Mouse (Mus musculus) stomach, embryonic 14.5 days (tissue): ENCODE data around the gene Cwh43. TPM values are rescaled to one million over a fixed set of nuclear protein-coding genes. Genes with fewer than 3 reads are reported as not detected.
"Not testable (repeated sequence)": the region's sequence is repeated elsewhere in the genome, so short reads cannot be mapped to it uniquely, and the experiment has no call there.

Experiments
- ATAC-seq: fragments of 200-750 bp; cut with Nextera tagmentation; 2 replicates; pipeline ENCODE4 v1.8.0; 2017; ENCODE audit warnings: low read depth, moderate TSS enrichment; ENCODE audit not compliant: insufficient number of reproducible peaks, insufficient read depth, low FRiP score
- H3K27ac ChIP-seq: fragments of 300-500 bp; sonication (generic); 2 replicates; pipeline ENCODE4 v1.5.1; 2014; ENCODE audit warnings: mild to moderate bottlenecking, low read length, moderate library complexity, mixed read lengths
- H3K27me3 ChIP-seq: fragments of 300-500 bp; sonication (generic); 2 replicates; pipeline ENCODE4 v1.6.1; 2014; ENCODE audit warnings: low read length, control low read depth, mixed read lengths; ENCODE audit not compliant: control insufficient read depth, insufficient read depth
- H3K36me3 ChIP-seq: fragments of 300-500 bp; sonication (generic); 2 replicates; pipeline ENCODE4 v1.6.1; 2014; ENCODE audit warnings: mild to moderate bottlenecking, control low read depth, low read length, moderate library complexity, mixed read lengths; ENCODE audit not compliant: control insufficient read depth, insufficient read depth
- H3K4me1 ChIP-seq: fragments of 300-500 bp; sonication (generic); 2 replicates; pipeline ENCODE4 v1.6.1; 2014; ENCODE audit warnings: low read length, control low read depth, mixed read lengths; ENCODE audit not compliant: control insufficient read depth, insufficient read depth
- H3K4me2 ChIP-seq: fragments of 300-500 bp; sonication (generic); replicated peaks from 2 replicates; pipeline ENCODE4 v1.6.1; 2014; ENCODE audit warnings: low read depth, low read length, control low read depth
- H3K4me3 ChIP-seq: fragments of 300-500 bp; sonication (generic); 2 replicates; pipeline ENCODE4 v1.5.1; 2014; ENCODE audit warnings: low read depth, low read length, control low read depth
- H3K9ac ChIP-seq: fragments of 300-500 bp; sonication (generic); replicated peaks from 2 replicates; pipeline ENCODE4 v1.6.1; 2014; ENCODE audit warnings: low read depth, mild to moderate bottlenecking, control low read depth, low read length, moderate library complexity, mixed read lengths
- H3K9me3 ChIP-seq: fragments of 300-500 bp; sonication (generic); 2 replicates; pipeline ENCODE4 v1.6.1; 2016; ENCODE audit warnings: low read depth, low read length, control low read depth; ENCODE audit not compliant: control insufficient read depth
- WGBS: fragments of 180-500 bp; shearing (Covaris S2); extraction: QIAGEN DNeasy Blood & Tissue Kit; methylation state at CpG from one replicate; pipeline ENCODE4 v1.1.7; 2014; 5-methylcytosine and 5-hydroxymethylcytosine counted together
- polyA plus RNA-seq: library from polyadenylated mRNA; unstranded; fragments of >200 nt; fragmentation: Nextera tagmentation; extraction: Ambion mirVana; gene quantifications from 2 replicates; pipeline ENCODE4 v1.2.1, GENCODE M21; 2014

Cwh43 gene
- polyA plus RNA-seq, 1 experiment from 2014 or later, result not detected

GRCm38 (mm10) chr5:73480700-73481099, 74.8 kb downstream of the Cwh43 start, which contains the start of gene Dcun1d4:
Gene Dcun1d4, plus strand, starts transcription at chr5:73481000.
- H3K9ac ChIP-seq, result no peak within 1 kb of the TSS
- H3K27me3 ChIP-seq, result no peaks in the 10 kb centered on the region
- no peaks in the 10 kb centered on the region for H3K9me3 ChIP-seq
- H3K36me3 ChIP-seq, result no peaks in the 10 kb centered on the region
- 81% methylated on average over 7 of the region's 7 CpGs for WGBS
- no peak within 1 kb of the TSS for H3K27ac ChIP-seq
- no peaks in the 10 kb centered on the region for H3K4me1 ChIP-seq
- no peak within 1 kb of the TSS for H3K4me2 ChIP-seq
- ATAC-seq, result no peak
- H3K4me3 ChIP-seq, result no peak within 1 kb of the TSS

- 86% methylated on average over 7 of the region's 7 CpGs for WGBS
- Histone ChIP-seq H3K4me2 (no peak overlapping the region), H3K27ac (no peak overlapping the region), H3K27me3 (no peaks in the 10 kb centered on the region), H3K9ac (no peak overlapping the region), H3K9me3 (no peaks in the 10 kb centered on the region), H3K36me3 (no peaks in the 10 kb centered on the region), H3K4me3 (no peak overlapping the region), H3K4me1 (no peaks in the 10 kb centered on the region)
- ATAC-seq, result no peak
Measured at GRCm38 (mm10) chr5:73481401-73481800, 75.5 kb downstream of the Cwh43 start.

GRCm38 (mm10) chr5:73482381-73482780, 76.5 kb downstream of the Cwh43 start:
- not testable (repeated sequence) for H3K9ac ChIP-seq, H3K4me3 ChIP-seq, ATAC-seq, H3K27me3 ChIP-seq, H3K4me1 ChIP-seq, H3K9me3 ChIP-seq, H3K36me3 ChIP-seq, H3K27ac ChIP-seq, H3K4me2 ChIP-seq
- 86% methylated on average over 1 of the region's 1 CpGs for WGBS

GRCm38 (mm10) chr5:73484016-73484615, 78.2 kb downstream of the Cwh43 start:
- no peak for ATAC-seq
- 70% methylated on average over 5 of the region's 5 CpGs for WGBS
- H3K27me3 ChIP-seq, result no peaks in the 10 kb centered on the region
- H3K4me1 ChIP-seq, result no peaks in the 10 kb centered on the region
- H3K36me3 ChIP-seq, result no peaks in the 10 kb centered on the region
- no peak overlapping the region for H3K27ac ChIP-seq
- H3K4me2 ChIP-seq, result no peak overlapping the region
- no peaks in the 10 kb centered on the region for H3K9me3 ChIP-seq
- no peak overlapping the region for H3K4me3 ChIP-seq
- H3K9ac ChIP-seq, result no peak overlapping the region

GRCm38 (mm10) chr5:73486451-73486850, 80.6 kb downstream of the Cwh43 start:
- Histone ChIP-seq H3K9ac (no peak overlapping the region), H3K4me2 (no peak overlapping the region), H3K4me1 (0 out of 2 replicates have a peak, but pooled peaks cover 3% of the 10 kb centered on the region), H3K27ac (no peak overlapping the region), H3K4me3 (no peak overlapping the region), H3K36me3 (no peaks in the 10 kb centered on the region), H3K9me3 (no peaks in the 10 kb centered on the region), H3K27me3 (no peaks in the 10 kb centered on the region)
- 58% methylated on average over 4 of the region's 4 CpGs for WGBS
- ATAC-seq, result no peak

GRCm38 (mm10) chr5:73489915-73490314, 84.0 kb downstream of the Cwh43 start:
- no peak for ATAC-seq

GRCm38 (mm10) chr5:73490596-73491073, 84.8 kb downstream of the Cwh43 start:
- Histone ChIP-seq H3K9ac (peak overlapping the region; percentile 60), H3K36me3 (no peaks in the 10 kb centered on the region), H3K4me2 (peak overlapping the region; percentile 84), H3K9me3 (no peaks in the 10 kb centered on the region), H3K4me3 (peak overlapping the region; percentile 87), H3K27ac (peak overlapping the region; percentile 96), H3K4me1 (peaks cover 9% of the 10 kb centered on the region; the same call in 1 of the 2 replicates), H3K27me3 (no peaks in the 10 kb centered on the region)
- under 1% methylated on average over 36 of the region's 37 CpGs for WGBS
- ATAC-seq, result peak; percentile 97

More at GRCm38 (mm10) chr5:73489915-73490314, 84.0 kb downstream of the Cwh43 start:
- no peaks in the 10 kb centered on the region for H3K36me3 ChIP-seq
- H3K4me3 ChIP-seq, result peak overlapping the region; percentile 87
- peak overlapping the region; percentile 89 for H3K27ac ChIP-seq
- peak overlapping the region; percentile 43 for H3K9ac ChIP-seq
- H3K9me3 ChIP-seq, result no peaks in the 10 kb centered on the region
- WGBS, result 4% methylated on average over 14 of the region's 14 CpGs
- peak overlapping the region; percentile 84 for H3K4me2 ChIP-seq
- H3K4me1 ChIP-seq, result peaks cover 9% of the 10 kb centered on the region; the same call in 1 of the 2 replicates
- no peaks in the 10 kb centered on the region for H3K27me3 ChIP-seq

GRCm38 (mm10) chr5:73491074-73491836, 85.4 kb downstream of the Cwh43 start:
- Histone ChIP-seq H3K4me1 (peaks cover 9% of the 10 kb centered on the region; the same call in 1 of the 2 replicates), H3K4me3 (peak overlapping the region; percentile 87)

More at GRCm38 (mm10) chr5:73491074-73491836, 85.4 kb downstream of the Cwh43 start:
- peak overlapping the region; percentile 96 for H3K27ac ChIP-seq
- H3K9ac ChIP-seq, result peak overlapping the region; percentile 60
- under 1% methylated on average over 60 of the region's 70 CpGs for WGBS
- H3K4me2 ChIP-seq, result peak overlapping the region; percentile 94
- no peaks in the 10 kb centered on the region for H3K9me3 ChIP-seq
- peak; percentile 30 for ATAC-seq
- H3K36me3 ChIP-seq, result no peaks in the 10 kb centered on the region
- H3K27me3 ChIP-seq, result no peaks in the 10 kb centered on the region
